Mouse (Mus musculus): ENCODE data around the gene Ntn3. TPM values are rescaled to one million over a fixed set of nuclear protein-coding genes. Genes with fewer than 3 reads are reported as not detected.

The Ntn3 gene
- total RNA-seq, 1 experiment = 4.1 TPM

DNA sequence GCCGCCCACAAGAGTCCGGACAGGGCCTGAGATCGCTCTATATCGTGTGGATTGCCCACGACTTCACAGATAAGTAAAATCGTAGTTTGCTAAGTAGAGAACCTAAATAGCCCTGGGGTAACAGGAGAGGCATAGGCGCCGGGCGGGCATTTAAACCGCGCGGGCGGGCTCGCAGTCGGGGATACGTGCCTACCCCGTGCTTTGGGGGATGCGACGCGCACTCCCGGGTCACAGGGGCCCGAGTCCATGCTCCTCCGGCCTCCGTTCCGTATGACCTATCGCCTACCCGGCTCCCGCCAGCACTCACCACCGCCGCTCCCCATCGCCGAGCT lies 41.6 kb upstream of the Ntn3 start:
- peaks cover 0 to 2% of the 10 kb centered on the region in 2 experiments; a peak in 1 of 4 replicates for H3K4me1 ChIP-seq (ENCODE audit: control insufficient read depth in 2 of 2, insufficient read depth in 2 of 2, low read length in 2 of 2, poor library complexity in 1 of 2)
- peak overlapping the region; percentile 90 to 96 for H3K4me3 ChIP-seq (ENCODE audit: insufficient read depth in 1 of 2, low read depth in 1 of 2, low read length in 2 of 2, poor library complexity in 1 of 2, severe bottlenecking in 1 of 2)
- DNase-seq (ENCODE audit: low read depth, low spot score) = peak; percentile 8
- peaks cover 17% of the 10 kb centered on the region for H3K36me3 ChIP-seq (ENCODE audit: control insufficient read depth, insufficient read depth, low read length, poor library complexity, severe bottlenecking)
- peak overlapping the region; percentile 94 for H3K9ac ChIP-seq (ENCODE audit: insufficient read depth, low read depth, low read length, poor library complexity, severe bottlenecking)
- no peak for TF ChIP-seq MAFK (IDR thresholded peaks at IDR 0.05; ENCODE audit: insufficient read depth, low read depth, low read length)
- TF ChIP-seq HCFC1 (IDR thresholded peaks at IDR 0.05; ENCODE audit: borderline replicate concordance, insufficient read depth, low read length) = no peak
- TF ChIP-seq ZC3H11A (IDR thresholded peaks at IDR 0.05; ENCODE audit: borderline replicate concordance, low read depth, low read length) = no peak
- TF ChIP-seq ZNF384 (IDR thresholded peaks at IDR 0.05; ENCODE audit: low read depth, low read length) = no peak
- no peak for TF ChIP-seq CHD2 (IDR thresholded peaks at IDR 0.05; ENCODE audit: low read depth, low read length)
- no peaks in the 10 kb centered on the region for H3K9me3 ChIP-seq (ENCODE audit: control insufficient read depth, insufficient read depth, low read depth, low read length)
- in situ Hi-C loops (cut with MboI; ENCODE audit: low sequenced_read_pairs in 2 of 2, unreplicated experiment in 2 of 2) = no loop called here
- peak overlapping the region; percentile 81 for H3K27ac ChIP-seq (ENCODE audit: insufficient read depth, low read depth, low read length, poor library complexity, severe bottlenecking)

DNA sequence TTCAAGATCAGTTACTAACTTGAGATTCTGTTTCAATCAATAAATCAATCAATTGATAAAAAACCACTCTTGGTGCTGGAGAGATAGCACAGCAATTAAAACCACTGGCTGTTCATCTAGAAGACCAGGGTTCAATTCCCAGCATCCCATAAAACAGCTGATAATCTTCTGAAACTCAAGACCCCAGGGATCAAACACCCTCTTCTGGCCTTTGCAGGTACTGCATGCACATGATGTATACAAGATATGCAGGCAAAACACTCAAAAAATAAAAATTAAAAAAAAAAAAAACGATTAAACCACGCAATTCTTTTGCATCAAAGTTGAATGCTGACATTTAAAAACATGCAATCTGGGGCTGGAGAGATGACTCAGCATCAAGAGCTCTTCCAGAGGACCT lies 39.3 kb upstream of the Ntn3 start:
- peak overlapping the region in 1 of 2 experiments; percentile 90; a peak in 1 of 4 replicates for H3K4me3 ChIP-seq (ENCODE audit: insufficient read depth in 1 of 2, low read depth in 1 of 2, low read length in 2 of 2, poor library complexity in 1 of 2, severe bottlenecking in 1 of 2)
- H3K4me1 ChIP-seq (ENCODE audit: control insufficient read depth in 2 of 2, insufficient read depth in 2 of 2, low read length in 2 of 2, poor library complexity in 1 of 2) = peaks cover 0 to 2% of the 10 kb centered on the region in 2 experiments; a peak in 1 of 4 replicates
- H3K27ac ChIP-seq (ENCODE audit: insufficient read depth, low read depth, low read length, poor library complexity, severe bottlenecking) = no peak overlapping the region
- in situ Hi-C loops (cut with MboI; ENCODE audit: low sequenced_read_pairs in 2 of 2, unreplicated experiment in 2 of 2) = no loop called here
- no peak overlapping the region for H3K9ac ChIP-seq (ENCODE audit: insufficient read depth, low read depth, low read length, poor library complexity, severe bottlenecking)
- H3K9me3 ChIP-seq (ENCODE audit: control insufficient read depth, insufficient read depth, low read depth, low read length) = no peaks in the 10 kb centered on the region
- no peak for TF ChIP-seq ZC3H11A (IDR thresholded peaks at IDR 0.05; ENCODE audit: borderline replicate concordance, low read depth, low read length)
- TF ChIP-seq MAFK (IDR thresholded peaks at IDR 0.05; ENCODE audit: insufficient read depth, low read depth, low read length) = no peak
- TF ChIP-seq CHD2 (IDR thresholded peaks at IDR 0.05; ENCODE audit: low read depth, low read length) = no peak
- TF ChIP-seq ZNF384 (IDR thresholded peaks at IDR 0.05; ENCODE audit: low read depth, low read length) = no peak
- TF ChIP-seq HCFC1 (IDR thresholded peaks at IDR 0.05; ENCODE audit: borderline replicate concordance, insufficient read depth, low read length) = no peak
- H3K36me3 ChIP-seq (ENCODE audit: control insufficient read depth, insufficient read depth, low read length, poor library complexity, severe bottlenecking) = peaks cover 30% of the 10 kb centered on the region
- peak; percentile 38 for DNase-seq (ENCODE audit: low read depth, low spot score)

DNA sequence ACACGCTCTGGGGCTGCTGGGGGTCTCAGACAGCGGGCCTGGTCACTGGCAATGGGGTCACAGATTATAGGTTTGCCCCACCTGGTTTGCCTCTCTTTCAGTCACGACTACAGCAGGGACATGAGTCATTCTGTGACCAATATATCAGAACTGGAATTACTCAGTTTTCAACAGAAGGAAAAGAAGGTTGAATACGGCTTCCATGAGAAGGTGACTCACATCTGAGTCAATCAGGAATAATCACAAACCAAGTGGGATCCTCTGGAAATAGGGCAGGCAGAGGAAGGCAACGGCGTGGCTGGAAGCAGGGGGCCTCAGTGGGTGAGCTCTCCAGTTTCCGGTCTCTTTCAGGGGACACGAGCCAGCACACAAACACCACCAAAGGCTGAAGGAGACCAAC lies 34.7 kb upstream of the Ntn3 start:
- DNase-seq (ENCODE audit: low read depth, low spot score) = no peak
- in situ Hi-C loops (cut with MboI; ENCODE audit: low sequenced_read_pairs in 2 of 2, unreplicated experiment in 2 of 2) = no loop called here

DNA sequence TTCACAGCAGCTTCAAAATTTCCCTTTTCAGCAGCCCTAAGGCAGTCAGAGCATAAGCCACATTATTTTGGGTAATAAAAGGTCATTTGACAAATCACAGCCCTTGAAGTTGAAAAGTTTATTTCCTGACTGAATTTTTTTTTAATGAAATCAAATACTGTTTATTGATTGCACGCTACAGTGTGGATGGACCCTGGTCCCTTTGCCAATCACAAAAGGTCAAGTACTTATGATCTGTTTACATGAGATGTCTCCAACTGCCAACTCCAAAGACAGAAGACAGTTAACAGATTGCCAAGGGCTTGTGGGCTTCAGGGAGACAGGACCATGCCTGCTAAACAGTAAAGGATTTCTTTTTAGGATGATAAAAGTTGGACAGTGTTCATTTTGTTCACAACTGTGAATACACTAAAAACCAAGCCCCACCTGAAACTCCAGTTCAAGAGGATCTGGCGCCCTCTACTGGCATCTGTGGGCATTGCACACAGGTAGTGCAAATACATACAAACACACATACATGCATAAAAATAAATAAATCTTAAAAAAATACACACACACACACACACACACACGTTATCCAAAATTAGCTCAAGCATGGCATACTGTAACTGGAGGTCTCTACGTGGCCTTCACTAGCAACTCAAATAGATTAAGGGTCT lies 34.1 kb upstream of the Ntn3 start:
- in situ Hi-C loops (cut with MboI; ENCODE audit: low sequenced_read_pairs in 2 of 2, unreplicated experiment in 2 of 2) = no loop called here
- H3K9me3 ChIP-seq (ENCODE audit: control insufficient read depth, insufficient read depth, low read depth, low read length) = no peaks in the 10 kb centered on the region
- H3K27ac ChIP-seq (ENCODE audit: insufficient read depth, low read depth, low read length, poor library complexity, severe bottlenecking) = no peak overlapping the region
- H3K9ac ChIP-seq (ENCODE audit: insufficient read depth, low read depth, low read length, poor library complexity, severe bottlenecking) = no peak overlapping the region
- peak; percentile 42 for DNase-seq (ENCODE audit: low read depth, low spot score)
- no peaks in the 10 kb centered on the region for H3K4me1 ChIP-seq (ENCODE audit: control insufficient read depth in 2 of 2, insufficient read depth in 2 of 2, low read length in 2 of 2, poor library complexity in 1 of 2)
- H3K36me3 ChIP-seq (ENCODE audit: control insufficient read depth, insufficient read depth, low read length, poor library complexity, severe bottlenecking) = peaks cover 76% of the 10 kb centered on the region
- TF ChIP-seq HCFC1 (IDR thresholded peaks at IDR 0.05; ENCODE audit: borderline replicate concordance, insufficient read depth, low read length) (no peak), MAFK (IDR thresholded peaks at IDR 0.05; ENCODE audit: insufficient read depth, low read depth, low read length) (no peak), CHD2 (IDR thresholded peaks at IDR 0.05; ENCODE audit: low read depth, low read length) (no peak), ZNF384 (IDR thresholded peaks at IDR 0.05; ENCODE audit: low read depth, low read length) (no peak), ZC3H11A (IDR thresholded peaks at IDR 0.05; ENCODE audit: borderline replicate concordance, low read depth, low read length) (no peak)
- no peak overlapping the region for H3K4me3 ChIP-seq (ENCODE audit: insufficient read depth in 1 of 2, low read depth in 1 of 2, low read length in 2 of 2, poor library complexity in 1 of 2, severe bottlenecking in 1 of 2)

More for the DNA sequence above, 34.7 kb upstream of the Ntn3 start:
- Histone ChIP-seq H3K4me3 (ENCODE audit: insufficient read depth in 1 of 2, low read depth in 1 of 2, low read length in 2 of 2, poor library complexity in 1 of 2, severe bottlenecking in 1 of 2) (no peak overlapping the region), H3K9ac (ENCODE audit: insufficient read depth, low read depth, low read length, poor library complexity, severe bottlenecking) (no peak overlapping the region), H3K4me1 (ENCODE audit: control insufficient read depth in 2 of 2, insufficient read depth in 2 of 2, low read length in 2 of 2, poor library complexity in 1 of 2) (no peaks in the 10 kb centered on the region), H3K9me3 (ENCODE audit: control insufficient read depth, insufficient read depth, low read depth, low read length) (no peaks in the 10 kb centered on the region), H3K36me3 (ENCODE audit: control insufficient read depth, insufficient read depth, low read length, poor library complexity, severe bottlenecking) (peaks cover 71% of the 10 kb centered on the region), H3K27ac (ENCODE audit: insufficient read depth, low read depth, low read length, poor library complexity, severe bottlenecking) (no peak overlapping the region; the same call in 1 of the 2 replicates)
- TF ChIP-seq MAFK (IDR thresholded peaks at IDR 0.05; ENCODE audit: insufficient read depth, low read depth, low read length) = no peak
- no peak for TF ChIP-seq HCFC1 (IDR thresholded peaks at IDR 0.05; ENCODE audit: borderline replicate concordance, insufficient read depth, low read length)
- TF ChIP-seq ZNF384 (IDR thresholded peaks at IDR 0.05; ENCODE audit: low read depth, low read length) = no peak
- no peak for TF ChIP-seq CHD2 (IDR thresholded peaks at IDR 0.05; ENCODE audit: low read depth, low read length)
